Mouse (Mus musculus): ENCODE data around the gene Defb15.
"Not testable (repeated sequence)": the region's sequence is repeated elsewhere in the genome, so short reads cannot be mapped to it uniquely, and the experiment has no call there.

The Defb15 gene

DNA sequence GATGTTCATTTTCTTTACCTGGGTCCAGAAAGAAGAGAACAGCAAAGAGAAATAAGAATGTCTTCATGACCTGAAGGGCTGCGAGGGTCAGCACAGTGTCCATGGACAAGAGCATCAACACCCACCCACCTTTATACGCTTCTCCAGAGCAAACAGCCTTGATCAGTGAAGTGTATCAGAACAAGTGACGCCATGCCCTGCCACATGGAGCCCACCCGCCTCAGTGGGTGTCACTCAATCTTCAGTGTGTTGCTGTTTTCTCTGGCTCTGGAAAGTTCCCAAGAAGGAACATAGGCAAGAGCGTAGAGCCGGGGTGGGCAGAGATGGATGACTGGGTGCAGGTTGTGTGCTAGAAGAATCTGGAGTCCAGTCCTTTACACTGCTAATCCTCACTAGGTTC lies at the start of gene Defb15:
TSS of gene Defb15 (minus strand) at position 101 of the 400 bp plus-strand sequence.
- DNase-seq: no peak

GRCm38 (mm10) chr8:21981664-21982337 lies 49.3 kb upstream of the Defb15 start:
- no peak for DNase-seq

DNA sequence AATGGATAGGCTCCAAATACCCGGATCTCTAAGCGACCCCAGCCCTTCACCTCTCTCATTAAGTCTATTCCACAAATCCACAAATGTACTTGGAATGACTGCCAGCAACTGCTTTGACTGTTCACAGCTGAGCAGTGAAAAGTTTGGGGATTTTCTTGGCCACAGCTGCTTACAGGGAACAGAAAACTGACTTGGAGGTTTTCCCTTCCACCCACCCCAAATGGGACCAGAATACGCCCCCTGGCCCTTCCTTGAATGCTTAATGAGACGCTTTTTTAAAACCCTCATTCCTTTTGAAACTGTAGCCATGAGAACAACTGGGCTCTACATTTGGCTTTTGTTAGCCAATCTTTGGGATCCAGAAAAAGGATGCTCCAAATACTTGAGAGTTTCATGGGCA lies 45.7 kb upstream of the Defb15 start:
- no peak for DNase-seq

DNA sequence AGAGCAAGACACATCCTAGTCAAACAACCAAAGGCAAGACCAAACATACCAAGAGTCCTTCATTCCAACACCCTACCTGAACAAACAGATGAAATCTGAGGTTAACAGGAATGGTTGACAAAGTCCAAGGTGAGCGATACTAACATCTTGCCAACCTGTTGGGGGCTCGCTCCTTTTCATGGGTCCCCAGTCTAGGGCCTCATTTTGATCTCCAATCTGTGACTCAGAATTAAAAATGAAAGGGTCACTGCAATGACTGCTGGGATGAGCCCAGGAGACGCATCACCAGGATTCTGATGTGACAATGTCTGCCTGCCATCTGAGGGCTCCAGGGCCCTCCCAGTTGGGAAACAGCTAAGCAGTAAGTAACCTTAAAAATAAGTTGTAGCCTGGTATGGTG lies 37.0 kb upstream of the Defb15 start, which contains the start of gene Ccdc70:
TSS of gene Ccdc70 (plus strand) at position 301 of the 400 bp plus-strand sequence.
- no peak for DNase-seq

DNA sequence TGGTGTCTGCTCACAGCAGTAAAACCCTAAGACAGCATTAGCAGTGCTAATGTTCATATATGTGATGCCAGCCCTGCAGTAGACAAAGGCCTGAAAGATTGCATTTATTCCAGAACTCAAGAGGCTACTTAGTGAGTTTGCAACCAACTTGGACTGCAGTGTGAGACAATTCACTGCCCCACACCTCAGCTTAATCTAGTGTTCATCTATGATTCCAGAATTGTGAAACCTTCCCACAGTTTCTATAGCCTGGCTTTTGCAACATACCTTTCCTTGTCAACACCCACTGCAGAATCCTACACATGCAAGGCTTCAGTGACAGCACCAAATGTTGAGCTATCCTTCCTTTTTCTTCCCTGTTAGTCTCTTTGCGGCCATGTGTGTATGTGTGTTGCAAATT lies 34.1 kb upstream of the Defb15 start:
- no peak for DNase-seq

DNA sequence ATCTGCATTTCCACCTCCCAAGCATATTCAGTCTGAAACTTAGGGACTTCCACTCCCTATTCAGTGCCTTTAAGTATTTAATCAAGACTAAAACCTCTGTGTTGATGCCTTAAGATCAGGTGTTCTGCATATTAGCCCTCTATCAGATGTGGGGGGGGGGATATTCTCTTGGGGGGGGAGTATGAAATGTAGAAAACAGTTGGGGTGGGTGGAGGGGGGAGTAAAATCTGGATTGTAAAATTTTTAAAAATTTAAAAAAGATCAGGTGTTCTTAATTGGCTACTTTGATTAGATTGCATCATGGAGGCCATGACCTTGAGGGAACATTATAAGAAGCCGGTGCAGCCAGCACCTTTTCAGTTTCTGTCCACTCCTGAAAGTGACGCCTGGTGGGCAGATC lies 25.9 kb upstream of the Defb15 start, which contains the start of gene Fam90a1a:
TSS of gene Fam90a1a (plus strand) at position 301 of the 400 bp plus-strand sequence.
- DNase-seq: no peak

GRCm38 (mm10) chr8:21956336-21956735 lies 23.8 kb upstream of the Defb15 start:
- DNase-seq: no peak

DNA sequence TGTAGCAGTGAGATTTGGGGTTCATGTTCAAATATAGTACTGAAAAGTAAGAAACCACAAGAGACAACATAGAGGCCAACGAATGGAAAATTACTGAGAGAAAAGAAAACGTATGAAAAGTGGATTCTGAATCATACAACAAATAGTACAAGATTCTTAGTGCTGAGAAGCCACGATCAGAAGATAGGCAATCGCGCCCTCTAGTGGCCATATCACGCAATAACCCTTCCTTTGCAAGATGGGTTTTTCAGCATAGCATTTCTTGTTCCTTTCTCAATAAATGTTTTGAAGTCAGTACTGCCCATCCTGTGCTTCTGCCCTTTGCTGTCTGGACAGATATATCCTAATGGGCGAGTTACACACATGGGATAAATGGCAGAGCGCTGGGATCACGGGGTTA lies 22.8 kb upstream of the Defb15 start:
- peak; percentile 19 for DNase-seq

DNA sequence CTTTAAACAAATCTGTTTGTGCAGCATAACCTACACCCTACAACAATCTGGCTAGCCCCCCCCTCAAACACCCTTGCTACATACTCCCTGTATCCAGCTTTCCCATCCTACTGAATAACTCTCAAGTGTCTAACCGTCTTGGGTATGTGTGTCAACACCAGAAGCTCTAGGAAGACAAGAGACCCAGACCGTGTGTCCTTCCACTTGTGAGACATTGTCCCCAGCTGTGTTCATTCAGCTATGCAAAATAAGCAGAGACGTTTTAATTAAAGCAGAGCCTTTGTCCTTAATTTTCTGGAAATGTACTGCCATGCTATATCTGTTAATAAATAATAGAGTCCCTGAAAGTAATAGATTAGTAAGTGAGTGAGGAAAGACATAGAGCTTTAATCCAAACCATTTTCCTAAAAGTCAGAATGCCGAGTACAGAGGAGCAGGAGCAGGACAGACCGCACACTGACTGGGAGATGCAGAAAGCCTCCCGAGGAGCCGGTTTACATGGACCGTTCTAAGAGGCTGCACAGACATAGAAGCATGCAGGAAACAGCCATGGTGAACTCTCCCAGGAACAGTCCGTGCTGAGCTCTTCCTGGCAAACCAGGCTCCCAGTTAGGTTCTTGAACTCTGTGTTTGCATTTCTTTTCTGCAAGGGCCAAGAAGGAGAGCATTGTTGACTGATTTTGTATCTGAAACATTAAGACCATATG lies 15.0 kb upstream of the Defb15 start:
- DNase-seq: no peak

- no peak for DNase-seq
Measured at GRCm38 (mm10) chr8:21946462-21946861, 14.0 kb upstream of the Defb15 start, which contains the start of gene Defb13. Gene Defb13, plus strand, starts transcription at chr8:21946762.

GRCm38 (mm10) chr8:21938052-21938451 lies 5.5 kb upstream of the Defb15 start, which contains the start of gene Defb35:
Gene Defb35, plus strand, starts transcription at chr8:21938352.
- DNase-seq: not testable (repeated sequence)

- DNase-seq: not testable (repeated sequence)
Measured at GRCm38 (mm10) chr8:21930754-21931153, 1.8 kb downstream of the Defb15 start.

DNA sequence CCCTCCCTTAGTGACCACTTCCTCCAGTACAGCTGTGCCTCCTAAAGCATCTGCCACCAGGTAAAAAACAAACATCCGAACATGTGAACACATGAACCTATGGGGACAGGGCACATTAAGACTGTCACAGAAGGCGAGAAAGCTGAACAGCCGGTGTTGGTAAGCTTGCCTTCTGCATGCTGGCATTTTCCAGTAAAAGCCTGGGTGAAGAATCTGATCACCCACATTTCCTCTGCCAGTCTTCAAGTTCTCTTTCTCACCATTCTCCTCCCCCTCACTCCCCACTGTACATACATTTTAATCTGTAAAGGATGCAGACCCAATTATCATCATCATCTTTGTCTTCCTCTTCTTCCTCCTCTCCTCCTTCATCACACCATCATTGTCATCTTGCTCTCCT lies 16.9 kb downstream of the Defb15 start:
- no peak for DNase-seq

DNA sequence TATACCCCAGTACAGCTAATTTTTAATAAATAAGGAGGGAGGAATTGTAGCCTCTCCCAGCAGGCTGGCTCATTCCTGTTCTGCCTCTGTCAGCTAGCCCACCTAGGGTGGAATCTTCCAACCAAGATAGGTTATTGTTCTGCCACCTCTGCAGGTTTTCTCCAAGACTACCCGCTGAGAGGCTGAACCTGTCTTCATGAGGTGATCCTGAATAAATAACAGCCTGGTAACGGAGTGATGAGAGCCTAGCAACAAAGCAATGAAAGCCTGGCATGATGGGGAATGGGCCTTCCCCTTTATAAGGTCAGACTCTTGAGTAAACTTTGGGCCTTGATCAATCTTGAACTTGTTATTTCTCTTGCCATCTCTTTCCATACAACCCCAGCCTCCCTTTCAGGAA lies 20.0 kb downstream of the Defb15 start:
- DNase-seq: no peak

- DNase-seq: no peak
Measured at GRCm38 (mm10) chr8:21911931-21912330, 20.6 kb downstream of the Defb15 start.

GRCm38 (mm10) chr8:21906290-21906689 lies 26.2 kb downstream of the Defb15 start, which contains the start of gene Defb11:
Gene Defb11, minus strand, starts transcription at chr8:21906412.
- not testable (repeated sequence) for DNase-seq

- not testable (repeated sequence) for DNase-seq
Measured at GRCm38 (mm10) chr8:21885321-21885720, 47.2 kb downstream of the Defb15 start, which contains the start of gene Defb9. Gene Defb9, minus strand, starts transcription at chr8:21885421.

All from lung, postnatal 14 days (tissue).